Mouse (Mus musculus) lung, embryonic 15.5 days (tissue): ENCODE results near the gene Snrnp70. TPM values are rescaled to one million over a fixed set of nuclear protein-coding genes. Genes with fewer than 3 reads are reported as not detected.
A peak's percentile ranks its signal among the peaks of the same experiment; 100 is the strongest.

Experiments used
- ATAC-seq: fragments of 200-750 bp; cut with Nextera tagmentation; 2 replicates; pipeline ENCODE4 v1.8.0; 2017; ENCODE audit warnings: moderate number of reproducible peaks, borderline replicate concordance; ENCODE audit not compliant: low FRiP score, low TSS enrichment; ENCODE audit errors: extremely low read depth
- H3K27ac ChIP-seq: fragments of 300-500 bp; sonication (generic); 2 replicates; pipeline ENCODE4 v1.5.1; 2015; ENCODE audit warnings: moderate library complexity, mild to moderate bottlenecking, inconsistent platforms
- H3K27me3 ChIP-seq: fragments of 300-500 bp; sonication (generic); 2 replicates; pipeline ENCODE4 v1.6.1; 2015; ENCODE audit warnings: inconsistent platforms
- H3K36me3 ChIP-seq: fragments of 300-500 bp; sonication (generic); 2 replicates; pipeline ENCODE4 v1.6.1; 2015; ENCODE audit warnings: inconsistent platforms
- H3K4me1 ChIP-seq: fragments of 300-500 bp; sonication (generic); 2 replicates; pipeline ENCODE4 v1.6.1; 2015; ENCODE audit warnings: inconsistent platforms
- H3K4me2 ChIP-seq: fragments of 300-500 bp; sonication (generic); 2 replicates; pipeline ENCODE4 v1.6.1; 2015; ENCODE audit warnings: inconsistent platforms, mild to moderate bottlenecking, moderate library complexity
- H3K4me3 ChIP-seq: fragments of 300-500 bp; sonication (generic); 2 replicates; pipeline ENCODE4 v1.5.1; 2015; ENCODE audit warnings: mild to moderate bottlenecking, inconsistent platforms
- H3K9ac ChIP-seq: fragments of 300-500 bp; sonication (generic); 2 replicates; pipeline ENCODE4 v1.6.1; 2015; ENCODE audit warnings: inconsistent platforms
- H3K9me3 ChIP-seq: fragments of 300-500 bp; sonication (generic); 2 replicates; pipeline ENCODE4 v1.6.1; 2016; ENCODE audit warnings: inconsistent platforms
- WGBS: fragments of 180-500 bp; shearing (Covaris S2); methylation state at CpG from one replicate; pipeline ENCODE4 v1.1.7; 2015; 5-methylcytosine and 5-hydroxymethylcytosine counted together
- polyA plus RNA-seq: library from polyadenylated mRNA; unstranded; fragments of >200 nt; fragmentation: Nextera tagmentation; extraction: Ambion mirVana; gene quantifications from 2 replicates; pipeline ENCODE4 v1.2.1, GENCODE M21; 2015

The Snrnp70 gene
- polyA plus RNA-seq, 1 experiment from 2014 or later: 224 TPM

GRCm38 (mm10) chr7:45372371-45372770, 23.2 kb downstream of the Snrnp70 start:
- no peak overlapping the region for H3K4me3 ChIP-seq
- peaks cover 25% of the 10 kb centered on the region for H3K27me3 ChIP-seq
- peaks cover 20% of the 10 kb centered on the region for H3K4me1 ChIP-seq
- no peak overlapping the region for H3K9ac ChIP-seq
- no peak overlapping the region for H3K27ac ChIP-seq
- H3K36me3 ChIP-seq: peaks cover 47% of the 10 kb centered on the region
- no peak for ATAC-seq
- WGBS: 76% methylated on average over 5 of the region's 5 CpGs
- no peaks in the 10 kb centered on the region for H3K9me3 ChIP-seq
- H3K4me2 ChIP-seq: no peak overlapping the region

GRCm38 (mm10) chr7:45370475-45371311, 24.8 kb downstream of the Snrnp70 start, which contains the start of gene Lin7b:
Gene Lin7b (minus strand): TSS chr7:45370583.
- H3K27ac ChIP-seq: no peak within 1 kb of the TSS
- H3K27me3 ChIP-seq: peaks cover 34% of the 10 kb centered on the region
- H3K9ac ChIP-seq: peak within 1 kb of the TSS; percentile 40; the same call in 1 of the 2 replicates
- WGBS: 8% methylated on average over 28 of the region's 28 CpGs
- H3K4me2 ChIP-seq: peak within 1 kb of the TSS; percentile 98
- peak within 1 kb of the TSS; percentile 49 for H3K4me3 ChIP-seq
- peak; percentile 64 for ATAC-seq
- H3K36me3 ChIP-seq: peaks cover 30% of the 10 kb centered on the region
- no peaks in the 10 kb centered on the region for H3K9me3 ChIP-seq
- peaks cover 31% of the 10 kb centered on the region for H3K4me1 ChIP-seq

GRCm38 (mm10) chr7:45369836-45370474, 25.6 kb downstream of the Snrnp70 start:
- H3K4me3 ChIP-seq: peak overlapping the region; percentile 49
- ATAC-seq: no peak; the same call in 1 of the 2 replicates
- H3K27me3 ChIP-seq: peaks cover 42% of the 10 kb centered on the region
- peak overlapping the region; percentile 98 for H3K4me2 ChIP-seq
- H3K9me3 ChIP-seq: no peaks in the 10 kb centered on the region
- no peak overlapping the region for H3K27ac ChIP-seq
- H3K4me1 ChIP-seq: peaks cover 32% of the 10 kb centered on the region
- peaks cover 25% of the 10 kb centered on the region for H3K36me3 ChIP-seq
- 6% methylated on average over 52 of the region's 52 CpGs for WGBS
- H3K9ac ChIP-seq: peak overlapping the region; percentile 40; the same call in 1 of the 2 replicates

GRCm38 (mm10) chr7:45369022-45369745, 26.4 kb downstream of the Snrnp70 start:
- WGBS: 75% methylated on average over 16 of the region's 16 CpGs
- ATAC-seq: no peak
- Histone ChIP-seq H3K9ac (no peak overlapping the region), H3K36me3 (peaks cover 18% of the 10 kb centered on the region), H3K4me1 (peaks cover 32% of the 10 kb centered on the region), H3K27me3 (peaks cover 48% of the 10 kb centered on the region), H3K27ac (no peak overlapping the region), H3K9me3 (no peaks in the 10 kb centered on the region), H3K4me3 (no peak overlapping the region), H3K4me2 (peak overlapping the region; percentile 98; the same call in 1 of the 2 replicates)

- Histone ChIP-seq H3K4me1 (peaks cover 32% of the 10 kb centered on the region), H3K9ac (no peak overlapping the region), H3K4me2 (peak overlapping the region; percentile 100), H3K4me3 (no peak overlapping the region), H3K36me3 (peaks cover 8% of the 10 kb centered on the region), H3K9me3 (no peaks in the 10 kb centered on the region), H3K27me3 (peaks cover 57% of the 10 kb centered on the region), H3K27ac (no peak overlapping the region)
- 78% methylated on average over 15 of the region's 15 CpGs for WGBS
- ATAC-seq: no peak
These were observed 27.4 kb downstream of the Snrnp70 start for GRCm38 (mm10) chr7:45368178-45368577.

GRCm38 (mm10) chr7:45367020-45367880, 28.3 kb downstream of the Snrnp70 start:
- H3K4me1 ChIP-seq: peaks cover 37% of the 10 kb centered on the region
- H3K27me3 ChIP-seq: peaks cover 66% of the 10 kb centered on the region
- no peaks in the 10 kb centered on the region for H3K9me3 ChIP-seq
- peak overlapping the region; percentile 62 for H3K4me3 ChIP-seq
- H3K36me3 ChIP-seq: no peaks in the 10 kb centered on the region
- under 1% methylated on average over 70 of the region's 70 CpGs for WGBS
- H3K27ac ChIP-seq: 0 out of 2 replicates have a peak overlapping the region, but pooled peaks have one; percentile 38
- peak overlapping the region; percentile 58 for H3K9ac ChIP-seq
- ATAC-seq: peak; percentile 84
- H3K4me2 ChIP-seq: peak overlapping the region; percentile 100

- H3K9ac ChIP-seq: peak within 1 kb of the TSS; percentile 58
- WGBS: 0% methylated on average over 16 of the region's 26 CpGs
- H3K4me2 ChIP-seq: peak within 1 kb of the TSS; percentile 100
- H3K9me3 ChIP-seq: no peaks in the 10 kb centered on the region
- H3K27me3 ChIP-seq: peaks cover 72% of the 10 kb centered on the region
- no peaks in the 10 kb centered on the region for H3K36me3 ChIP-seq
- peaks cover 43% of the 10 kb centered on the region for H3K4me1 ChIP-seq
- 0 out of 2 replicates have a peak within 1 kb of the TSS, but pooled peaks have one; percentile 38 for H3K27ac ChIP-seq
- ATAC-seq: peak; percentile 10; the same call in 1 of the 2 replicates
- H3K4me3 ChIP-seq: peak within 1 kb of the TSS; percentile 62
These were observed 28.9 kb downstream of the Snrnp70 start, which contains the start of gene Ppfia3 for GRCm38 (mm10) chr7:45366652-45367019. Gene Ppfia3 (minus strand): TSS chr7:45367019.

GRCm38 (mm10) chr7:45365742-45366651, 29.5 kb downstream of the Snrnp70 start:
- peaks cover 50% of the 10 kb centered on the region for H3K4me1 ChIP-seq

GRCm38 (mm10) chr7:45363983-45364382, 31.6 kb downstream of the Snrnp70 start:
- no peak for ATAC-seq
- H3K36me3 ChIP-seq: no peaks in the 10 kb centered on the region
- no peak overlapping the region for H3K4me2 ChIP-seq
- H3K27me3 ChIP-seq: peaks cover 78% of the 10 kb centered on the region
- no peak overlapping the region for H3K9ac ChIP-seq
- no peak overlapping the region for H3K27ac ChIP-seq
- H3K4me3 ChIP-seq: no peak overlapping the region
- peaks cover 39% of the 10 kb centered on the region for H3K4me1 ChIP-seq
- WGBS: 69% methylated on average over 2 of the region's 2 CpGs
- no peaks in the 10 kb centered on the region for H3K9me3 ChIP-seq

More at GRCm38 (mm10) chr7:45365742-45366651, 29.5 kb downstream of the Snrnp70 start:
- H3K9ac ChIP-seq: peak overlapping the region; percentile 58
- peak overlapping the region; percentile 62 for H3K4me3 ChIP-seq
- no peaks in the 10 kb centered on the region for H3K9me3 ChIP-seq
- no peaks in the 10 kb centered on the region for H3K36me3 ChIP-seq
- H3K27ac ChIP-seq: no peak overlapping the region
- WGBS: 2% methylated on average over 34 of the region's 35 CpGs
- H3K27me3 ChIP-seq: peaks cover 79% of the 10 kb centered on the region
- no peak for ATAC-seq
- H3K4me2 ChIP-seq: peak overlapping the region; percentile 100

- H3K4me1 ChIP-seq: peaks cover 36% of the 10 kb centered on the region
- H3K9me3 ChIP-seq: no peaks in the 10 kb centered on the region
- 3% methylated on average over 13 of the region's 13 CpGs for WGBS
- no peak for ATAC-seq
- H3K9ac ChIP-seq: no peak overlapping the region
- no peak overlapping the region for H3K4me3 ChIP-seq
- H3K4me2 ChIP-seq: no peak overlapping the region; the same call in 1 of the 2 replicates
- H3K36me3 ChIP-seq: no peaks in the 10 kb centered on the region
- peaks cover 68% of the 10 kb centered on the region for H3K27me3 ChIP-seq
- no peak overlapping the region for H3K27ac ChIP-seq
These were observed 32.7 kb downstream of the Snrnp70 start for GRCm38 (mm10) chr7:45362801-45363200.
